Mouse (Mus musculus): ENCODE data around the gene Slc13a4. TPM values are rescaled to one million over a fixed set of nuclear protein-coding genes. Genes with fewer than 3 reads are reported as not detected.
A peak's percentile ranks its signal among the peaks of the same experiment; 100 is the strongest.

Gene Slc13a4
- polyA plus RNA-seq, 1 experiment from 2014 or later: 0.76 TPM

- Histone ChIP-seq H3K4me1 (replicated peaks; ENCODE audit: control insufficient read depth, insufficient read depth, low read length) (no peaks in the 10 kb centered on the region), H3K27me3 (replicated peaks; ENCODE audit: control insufficient read depth, insufficient read depth, low read length) (no peaks in the 10 kb centered on the region), H3K9me3 (ENCODE audit: control insufficient read depth) (no peaks in the 10 kb centered on the region), H3K27ac (ENCODE audit: low read depth, low read length) (no peak overlapping the region), H3K9ac (ENCODE audit: low read depth, low read length) (no peak overlapping the region), H3K4me3 (ENCODE audit: low read depth, low read length) (no peak overlapping the region), H3K4me2 (replicated peaks; ENCODE audit: low read depth) (no peak overlapping the region), H3K36me3 (ENCODE audit: control insufficient read depth, insufficient read depth) (no peaks in the 10 kb centered on the region)
- ATAC-seq: no peak
- no peak for TF ChIP-seq CTCF (IDR thresholded peaks at IDR 0.05; ENCODE audit: low read depth)
- 91% methylated on average over 7 of the region's 7 CpGs for WGBS
These were observed 10.3 kb downstream of the Slc13a4 start for GRCm38 (mm10) chr6:35297516-35298227.

DNA sequence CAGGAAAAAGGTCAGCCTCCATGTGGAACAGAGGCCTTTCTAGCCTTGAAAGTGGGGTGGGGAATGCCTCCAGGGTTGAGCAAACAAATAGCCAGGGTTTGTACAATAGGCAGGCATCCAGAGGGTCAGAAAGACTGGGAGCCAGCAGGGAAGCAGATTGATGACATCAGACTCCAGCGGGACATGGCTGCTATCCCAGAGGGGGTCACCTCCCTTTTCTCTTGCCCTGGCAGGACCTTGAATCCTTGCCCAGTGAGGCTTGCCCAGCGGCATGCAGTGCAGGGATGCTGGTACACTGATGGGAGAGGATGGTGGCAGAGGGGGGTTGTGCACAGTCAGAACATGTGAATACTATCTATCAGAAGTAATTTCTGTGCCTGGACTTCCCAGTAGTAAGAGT lies 10.9 kb downstream of the Slc13a4 start:
- WGBS: 41% methylated on average over 2 of the region's 2 CpGs
- H3K4me2 ChIP-seq (replicated peaks; ENCODE audit: low read depth): no peak overlapping the region
- H3K4me3 ChIP-seq (ENCODE audit: low read depth, low read length): no peak overlapping the region
- no peak for ATAC-seq
- no peaks in the 10 kb centered on the region for H3K4me1 ChIP-seq (replicated peaks; ENCODE audit: control insufficient read depth, insufficient read depth, low read length)
- no peak overlapping the region for H3K27ac ChIP-seq (ENCODE audit: low read depth, low read length)
- no peaks in the 10 kb centered on the region for H3K9me3 ChIP-seq (ENCODE audit: control insufficient read depth)
- H3K36me3 ChIP-seq (ENCODE audit: control insufficient read depth, insufficient read depth): no peaks in the 10 kb centered on the region
- no peak for TF ChIP-seq CTCF (IDR thresholded peaks at IDR 0.05; ENCODE audit: low read depth)
- no peak overlapping the region for H3K9ac ChIP-seq (ENCODE audit: low read depth, low read length)
- H3K27me3 ChIP-seq (replicated peaks; ENCODE audit: control insufficient read depth, insufficient read depth, low read length): no peaks in the 10 kb centered on the region

DNA sequence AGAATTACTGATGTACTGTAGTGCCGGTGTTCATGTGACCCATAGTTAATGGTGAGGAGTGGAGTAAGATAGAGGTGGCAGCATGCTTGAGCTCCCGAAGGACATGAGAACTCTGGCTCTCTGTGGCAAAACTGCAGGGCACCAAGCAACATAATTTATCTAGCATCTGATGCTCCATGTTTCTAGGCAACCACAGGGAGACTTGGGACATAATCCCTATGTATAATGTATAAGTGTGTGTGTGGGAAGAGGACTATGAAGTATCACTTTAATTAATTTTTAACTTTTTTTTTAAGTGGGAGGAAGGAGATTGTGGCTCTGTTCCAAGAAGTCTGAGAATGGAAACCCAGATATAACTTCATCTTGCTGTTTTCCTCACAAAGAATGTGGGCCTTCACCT lies 13.0 kb downstream of the Slc13a4 start:
- no peak overlapping the region for H3K27ac ChIP-seq (ENCODE audit: low read depth, low read length)
- no peaks in the 10 kb centered on the region for H3K4me1 ChIP-seq (replicated peaks; ENCODE audit: control insufficient read depth, insufficient read depth, low read length)
- no peaks in the 10 kb centered on the region for H3K9me3 ChIP-seq (ENCODE audit: control insufficient read depth)
- no peak overlapping the region for H3K4me3 ChIP-seq (ENCODE audit: low read depth, low read length)
- H3K36me3 ChIP-seq (ENCODE audit: control insufficient read depth, insufficient read depth): no peaks in the 10 kb centered on the region
- ATAC-seq: no peak
- no peak overlapping the region for H3K4me2 ChIP-seq (replicated peaks; ENCODE audit: low read depth)
- H3K9ac ChIP-seq (ENCODE audit: low read depth, low read length): no peak overlapping the region
- no peak for TF ChIP-seq CTCF (IDR thresholded peaks at IDR 0.05; ENCODE audit: low read depth)
- no peaks in the 10 kb centered on the region for H3K27me3 ChIP-seq (replicated peaks; ENCODE audit: control insufficient read depth, insufficient read depth, low read length)
- WGBS: 63% methylated on average over 2 of the region's 2 CpGs

DNA sequence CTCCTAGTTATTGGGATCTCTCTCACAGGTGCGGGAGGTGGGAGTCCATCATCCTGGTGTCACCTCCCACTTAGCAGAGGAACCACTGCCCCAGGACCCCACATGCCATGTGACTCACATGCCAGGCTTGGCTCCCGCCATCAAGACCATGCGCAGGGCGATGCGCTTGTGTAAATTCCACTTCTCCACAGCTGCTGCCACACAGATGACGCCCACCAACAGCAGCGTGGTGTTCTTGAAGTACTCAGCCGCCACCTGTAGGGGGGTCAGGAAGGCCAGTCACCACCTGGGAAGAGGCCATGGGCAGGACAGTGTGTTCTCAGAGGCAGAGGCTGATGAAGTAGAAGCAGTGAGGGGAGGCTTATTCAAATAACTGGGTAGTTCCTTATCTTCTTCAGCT lies 18.3 kb downstream of the Slc13a4 start:
- no peak for ATAC-seq
- Histone ChIP-seq H3K4me2 (replicated peaks; ENCODE audit: low read depth) (no peak overlapping the region), H3K4me3 (ENCODE audit: low read depth, low read length) (no peak overlapping the region), H3K9me3 (ENCODE audit: control insufficient read depth) (no peaks in the 10 kb centered on the region), H3K36me3 (ENCODE audit: control insufficient read depth, insufficient read depth) (no peaks in the 10 kb centered on the region), H3K27ac (ENCODE audit: low read depth, low read length) (no peak overlapping the region), H3K27me3 (replicated peaks; ENCODE audit: control insufficient read depth, insufficient read depth, low read length) (no peaks in the 10 kb centered on the region), H3K9ac (ENCODE audit: low read depth, low read length) (no peak overlapping the region), H3K4me1 (replicated peaks; ENCODE audit: control insufficient read depth, insufficient read depth, low read length) (no peaks in the 10 kb centered on the region)
- WGBS: 86% methylated on average over 8 of the region's 8 CpGs
- 0 out of 2 replicates have a peak, but pooled peaks have one; percentile 3 for TF ChIP-seq CTCF (IDR thresholded peaks at IDR 0.05; ENCODE audit: low read depth)

DNA sequence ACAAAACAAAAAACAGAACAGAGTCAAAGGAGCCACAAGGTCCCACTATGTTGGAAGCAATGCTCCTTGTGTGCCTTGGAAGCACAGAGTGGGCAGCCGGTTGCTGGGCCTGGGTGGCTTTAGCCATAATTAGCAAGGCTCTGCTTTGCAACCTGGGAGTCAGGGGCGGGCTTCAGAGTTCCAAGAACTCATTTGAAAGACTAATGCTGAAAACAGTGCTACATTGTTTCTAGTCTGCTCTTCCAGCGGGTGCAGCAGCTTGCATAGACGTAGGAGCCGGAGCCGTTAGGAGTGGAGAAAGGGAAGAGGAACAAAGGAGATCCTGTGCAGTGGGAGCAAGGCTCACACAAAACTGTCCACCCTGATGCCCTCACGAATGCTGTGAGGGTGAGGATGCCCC lies 19.0 kb downstream of the Slc13a4 start:
- ATAC-seq: no peak

DNA sequence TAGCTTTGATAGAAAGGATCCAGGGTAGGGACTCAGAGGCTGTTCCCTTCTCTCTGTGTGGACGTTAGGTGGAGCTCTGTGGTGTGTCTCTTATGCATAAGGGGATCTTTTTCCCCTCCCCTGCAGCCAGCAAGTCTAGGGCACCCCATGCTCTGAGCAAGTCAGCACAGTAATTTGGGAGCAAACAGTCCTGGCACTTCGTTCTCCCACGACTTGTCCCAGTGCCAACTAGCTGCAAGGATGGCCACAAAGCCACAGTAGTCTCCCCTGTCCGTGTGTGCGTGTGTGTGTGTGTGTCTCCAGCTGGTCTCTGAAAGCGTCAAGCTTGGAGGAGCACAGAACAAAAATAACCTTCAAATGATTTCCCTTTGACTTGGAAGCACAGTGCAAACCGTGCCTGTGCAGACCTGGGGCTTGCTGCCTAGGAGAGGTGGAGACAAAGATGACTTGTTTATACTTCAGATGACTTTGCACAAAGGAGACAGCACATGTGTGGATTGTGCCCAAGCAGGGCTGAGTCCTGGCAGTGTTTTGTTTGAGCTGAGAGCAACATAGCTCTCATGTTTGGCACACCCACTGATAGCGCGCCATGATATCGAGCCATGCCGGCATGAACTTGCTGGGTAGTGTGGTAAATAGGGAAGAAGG lies 19.7 kb downstream of the Slc13a4 start:
- Histone ChIP-seq H3K4me3 (ENCODE audit: low read depth, low read length) (no peak overlapping the region), H3K27me3 (replicated peaks; ENCODE audit: control insufficient read depth, insufficient read depth, low read length) (no peaks in the 10 kb centered on the region), H3K27ac (ENCODE audit: low read depth, low read length) (no peak overlapping the region), H3K4me2 (replicated peaks; ENCODE audit: low read depth) (no peak overlapping the region), H3K9ac (ENCODE audit: low read depth, low read length) (no peak overlapping the region), H3K9me3 (ENCODE audit: control insufficient read depth) (no peaks in the 10 kb centered on the region), H3K36me3 (ENCODE audit: control insufficient read depth, insufficient read depth) (no peaks in the 10 kb centered on the region), H3K4me1 (replicated peaks; ENCODE audit: control insufficient read depth, insufficient read depth, low read length) (no peaks in the 10 kb centered on the region)
- WGBS: 65% methylated on average over 11 of the region's 11 CpGs
- 0 out of 2 replicates have a peak, but pooled peaks have one; percentile 21 for TF ChIP-seq CTCF (IDR thresholded peaks at IDR 0.05; ENCODE audit: low read depth)
- ATAC-seq: no peak

More for the DNA sequence above, 19.0 kb downstream of the Slc13a4 start:
- no peak overlapping the region for H3K4me3 ChIP-seq (ENCODE audit: low read depth, low read length)
- no peaks in the 10 kb centered on the region for H3K4me1 ChIP-seq (replicated peaks; ENCODE audit: control insufficient read depth, insufficient read depth, low read length)
- no peak overlapping the region for H3K9ac ChIP-seq (ENCODE audit: low read depth, low read length)
- no peaks in the 10 kb centered on the region for H3K9me3 ChIP-seq (ENCODE audit: control insufficient read depth)
- H3K36me3 ChIP-seq (ENCODE audit: control insufficient read depth, insufficient read depth): no peaks in the 10 kb centered on the region
- WGBS: 56% methylated on average over 7 of the region's 7 CpGs
- H3K27ac ChIP-seq (ENCODE audit: low read depth, low read length): no peak overlapping the region
- no peaks in the 10 kb centered on the region for H3K27me3 ChIP-seq (replicated peaks; ENCODE audit: control insufficient read depth, insufficient read depth, low read length)
- no peak overlapping the region for H3K4me2 ChIP-seq (replicated peaks; ENCODE audit: low read depth)
- no peak for TF ChIP-seq CTCF (IDR thresholded peaks at IDR 0.05; ENCODE audit: low read depth)

Measured in intestine, postnatal 0 days (tissue).